Mouse (Mus musculus): ENCODE measurements at regions not wholly inside any gene's neighbourhood (a gene's known extent, or its start where the extent isn't known, plus 50 kb on each side); places are given as distances from the start of the nearest gene placed in this dataset.

- 62% methylated on average over 3 of the region's 3 CpGs for WGBS
- H3K36me3 ChIP-seq (ENCODE audit: insufficient read depth) = no peaks in the 10 kb centered on the region
- no peaks in the 10 kb centered on the region for H3K4me1 ChIP-seq (ENCODE audit: insufficient read depth)
- no peak overlapping the region for H3K4me2 ChIP-seq
- H3K9ac ChIP-seq = no peak overlapping the region
- TF ChIP-seq CTCF (IDR thresholded peaks at IDR 0.05; ENCODE audit: low read depth) = no peak
- H3K9me3 ChIP-seq (ENCODE audit: low read depth, low read length) = no peaks in the 10 kb centered on the region
- no peak overlapping the region for H3K4me3 ChIP-seq (ENCODE audit: low read depth, low read length)
- no peak overlapping the region for H3K27ac ChIP-seq (ENCODE audit: low read depth)
- no peak for DNase-seq
- ATAC-seq (ENCODE audit: insufficient read depth) = no peak
- no peaks in the 10 kb centered on the region for H3K27me3 ChIP-seq (ENCODE audit: insufficient read depth, low read length)
Observed at GRCm38 (mm10) chr5:35171336-35171735, 65.8 kb upstream of the Lrpap1 start.

GRCm38 (mm10) chr5:35170369-35171130, 65.0 kb upstream of the Lrpap1 start:
- no peaks in the 10 kb centered on the region for H3K36me3 ChIP-seq (ENCODE audit: insufficient read depth)
- H3K4me1 ChIP-seq (ENCODE audit: insufficient read depth) = no peaks in the 10 kb centered on the region
- TF ChIP-seq CTCF (IDR thresholded peaks at IDR 0.05; ENCODE audit: low read depth) = no peak
- no peak for ATAC-seq (ENCODE audit: insufficient read depth)
- no peak for DNase-seq
- H3K9me3 ChIP-seq (ENCODE audit: low read depth, low read length) = no peaks in the 10 kb centered on the region
- no peaks in the 10 kb centered on the region for H3K27me3 ChIP-seq (ENCODE audit: insufficient read depth, low read length)
- H3K4me3 ChIP-seq (ENCODE audit: low read depth, low read length) = no peak overlapping the region
- no peak overlapping the region for H3K9ac ChIP-seq
- WGBS = 66% methylated on average over 11 of the region's 11 CpGs
- no peak overlapping the region for H3K4me2 ChIP-seq
- no peak overlapping the region for H3K27ac ChIP-seq (ENCODE audit: low read depth)

GRCm38 (mm10) chr5:35169614-35170293, 64.2 kb upstream of the Lrpap1 start:
- Histone ChIP-seq H3K36me3 (ENCODE audit: insufficient read depth) (no peaks in the 10 kb centered on the region), H3K4me1 (ENCODE audit: insufficient read depth) (no peaks in the 10 kb centered on the region), H3K4me3 (ENCODE audit: low read depth, low read length) (no peak overlapping the region), H3K4me2 (no peak overlapping the region), H3K9ac (no peak overlapping the region), H3K9me3 (ENCODE audit: low read depth, low read length) (no peaks in the 10 kb centered on the region), H3K27ac (ENCODE audit: low read depth) (no peak overlapping the region), H3K27me3 (ENCODE audit: insufficient read depth, low read length) (no peaks in the 10 kb centered on the region)
- DNase-seq (no peak), ATAC-seq (ENCODE audit: insufficient read depth) (no peak)
- no peak for TF ChIP-seq CTCF (IDR thresholded peaks at IDR 0.05; ENCODE audit: low read depth)
- WGBS = 65% methylated on average over 7 of the region's 7 CpGs

GRCm38 (mm10) chr5:35168853-35169252, 63.3 kb upstream of the Lrpap1 start:
- Histone ChIP-seq H3K36me3 (ENCODE audit: insufficient read depth) (no peaks in the 10 kb centered on the region), H3K4me1 (ENCODE audit: insufficient read depth) (no peaks in the 10 kb centered on the region), H3K27me3 (ENCODE audit: insufficient read depth, low read length) (no peaks in the 10 kb centered on the region), H3K4me3 (ENCODE audit: low read depth, low read length) (no peak overlapping the region), H3K9ac (no peak overlapping the region), H3K27ac (ENCODE audit: low read depth) (no peak overlapping the region), H3K4me2 (no peak overlapping the region), H3K9me3 (ENCODE audit: low read depth, low read length) (no peaks in the 10 kb centered on the region)
- ATAC-seq (ENCODE audit: insufficient read depth) (no peak), DNase-seq (no peak)
- 64% methylated on average over 5 of the region's 5 CpGs for WGBS
- no peak for TF ChIP-seq CTCF (IDR thresholded peaks at IDR 0.05; ENCODE audit: low read depth)

- WGBS = 85% methylated on average over 6 of the region's 6 CpGs
- Histone ChIP-seq H3K9ac (no peak overlapping the region), H3K27me3 (ENCODE audit: insufficient read depth, low read length) (no peaks in the 10 kb centered on the region), H3K27ac (ENCODE audit: low read depth) (no peak overlapping the region), H3K9me3 (ENCODE audit: low read depth, low read length) (no peaks in the 10 kb centered on the region), H3K36me3 (ENCODE audit: insufficient read depth) (no peaks in the 10 kb centered on the region), H3K4me3 (ENCODE audit: low read depth, low read length) (no peak overlapping the region), H3K4me2 (no peak overlapping the region), H3K4me1 (ENCODE audit: insufficient read depth) (no peaks in the 10 kb centered on the region)
- TF ChIP-seq CTCF (IDR thresholded peaks at IDR 0.05; ENCODE audit: low read depth) = no peak
- DNase-seq (no peak), ATAC-seq (ENCODE audit: insufficient read depth) (no peak)
Observed at GRCm38 (mm10) chr5:35168369-35168768, 62.8 kb upstream of the Lrpap1 start.

- no peaks in the 10 kb centered on the region for H3K36me3 ChIP-seq (ENCODE audit: insufficient read depth)
- H3K27me3 ChIP-seq (ENCODE audit: insufficient read depth, low read length) = no peaks in the 10 kb centered on the region
- no peak for TF ChIP-seq CTCF (IDR thresholded peaks at IDR 0.05; ENCODE audit: low read depth)
- ATAC-seq (ENCODE audit: insufficient read depth) = no peak
- 45% methylated on average over 8 of the region's 8 CpGs for WGBS
- no peak overlapping the region for H3K27ac ChIP-seq (ENCODE audit: low read depth)
- H3K9me3 ChIP-seq (ENCODE audit: low read depth, low read length) = no peaks in the 10 kb centered on the region
- no peak for DNase-seq
- H3K4me1 ChIP-seq (ENCODE audit: insufficient read depth) = no peaks in the 10 kb centered on the region
- no peak overlapping the region for H3K4me3 ChIP-seq (ENCODE audit: low read depth, low read length)
- H3K4me2 ChIP-seq = no peak overlapping the region
- no peak overlapping the region for H3K9ac ChIP-seq
Observed at GRCm38 (mm10) chr5:35165993-35166392, 60.4 kb upstream of the Lrpap1 start.

- 51% methylated on average over 2 of the region's 2 CpGs for WGBS
- ATAC-seq (ENCODE audit: insufficient read depth) (no peak), DNase-seq (no peak)
- Histone ChIP-seq H3K4me1 (ENCODE audit: insufficient read depth) (no peaks in the 10 kb centered on the region), H3K9ac (no peak overlapping the region), H3K36me3 (ENCODE audit: insufficient read depth) (no peaks in the 10 kb centered on the region), H3K27ac (ENCODE audit: low read depth) (no peak overlapping the region), H3K9me3 (ENCODE audit: low read depth, low read length) (no peaks in the 10 kb centered on the region), H3K27me3 (ENCODE audit: insufficient read depth, low read length) (no peaks in the 10 kb centered on the region), H3K4me2 (no peak overlapping the region), H3K4me3 (ENCODE audit: low read depth, low read length) (no peak overlapping the region)
- no peak for TF ChIP-seq CTCF (IDR thresholded peaks at IDR 0.05; ENCODE audit: low read depth)
Observed at GRCm38 (mm10) chr5:35165459-35165858, 59.9 kb upstream of the Lrpap1 start.

Measured in lung, embryonic 14.5 days (tissue).